Mouse (Mus musculus) spleen, adult 2 months (tissue): Measurements from ENCODE around the gene Tmem11. TPM values are rescaled to one million over a fixed set of nuclear protein-coding genes. Genes with fewer than 3 reads are reported as not detected.

Experiments
- DNase-seq, 2 experiments: peaks; one replicate each; pipeline versions ENCODE4 v3.0.0 to v3.0.0-alpha.2; 2012 to 2021; ENCODE audit warnings: low spot score in 2 of 2, low read depth in 1 of 2
- H3K27ac ChIP-seq: fragments of 200-500 bp; 2 replicates; pipeline ENCODE4 v1.5.1; 2012; ENCODE audit warnings: low read length, inconsistent platforms; ENCODE audit not compliant: insufficient read depth
- H3K27me3 ChIP-seq: fragments of 200-500 bp; 2 replicates; pipeline ENCODE4 v1.6.1; 2012; ENCODE audit warnings: mild to moderate bottlenecking, moderate library complexity, low read length, inconsistent platforms; ENCODE audit not compliant: control insufficient read depth, insufficient read depth
- H3K36me3 ChIP-seq: fragments of 200-500 bp; 2 replicates; pipeline ENCODE4 v1.6.1; 2012; ENCODE audit warnings: mild to moderate bottlenecking, low read length, inconsistent platforms; ENCODE audit not compliant: control insufficient read depth, insufficient read depth
- H3K4me1 ChIP-seq: fragments of 200-500 bp; 2 replicates; pipeline ENCODE4 v1.6.1; 2011; ENCODE audit warnings: inconsistent platforms; ENCODE audit not compliant: control insufficient read depth, insufficient read depth, insufficient read length
- H3K4me3 ChIP-seq: fragments of 200-500 bp; 2 replicates; pipeline ENCODE4 v1.5.1; 2011; ENCODE audit warnings: mild to moderate bottlenecking, inconsistent platforms; ENCODE audit not compliant: insufficient read depth, insufficient read length; ENCODE audit errors: extremely low read depth
- CTCF ChIP-seq: fragments of 200-500 bp; IDR thresholded peaks from 2 replicates; pipeline ENCODE4 v1.5.1; 2011; ENCODE audit warnings: mild to moderate bottlenecking, inconsistent platforms; ENCODE audit not compliant: insufficient read depth, insufficient read length, insufficient replicate concordance; ENCODE audit errors: extremely low read depth
- POLR2A ChIP-seq: fragments of 200-500 bp; IDR thresholded peaks from 2 replicates; pipeline ENCODE4 v1.6.1; 2011; ENCODE audit warnings: low read depth, low read length, inconsistent platforms
- WGBS: fragments of 180-500 bp; shearing (Covaris S2); methylation state at CpG from one replicate; pipeline ENCODE4 v1.1.7; 2018; 5-methylcytosine and 5-hydroxymethylcytosine counted together
- polyA plus RNA-seq: library from polyadenylated mRNA; depleted of rRNA; stranded (reverse); fragments of >200 nt; gene quantifications from 2 replicates; pipeline ENCODE4 v1.2.3, GENCODE M21; 2012; rRNA removed

Tmem11 gene
- polyA plus RNA-seq = 32.5 and 37.8 TPM in 2 replicates

DNA sequence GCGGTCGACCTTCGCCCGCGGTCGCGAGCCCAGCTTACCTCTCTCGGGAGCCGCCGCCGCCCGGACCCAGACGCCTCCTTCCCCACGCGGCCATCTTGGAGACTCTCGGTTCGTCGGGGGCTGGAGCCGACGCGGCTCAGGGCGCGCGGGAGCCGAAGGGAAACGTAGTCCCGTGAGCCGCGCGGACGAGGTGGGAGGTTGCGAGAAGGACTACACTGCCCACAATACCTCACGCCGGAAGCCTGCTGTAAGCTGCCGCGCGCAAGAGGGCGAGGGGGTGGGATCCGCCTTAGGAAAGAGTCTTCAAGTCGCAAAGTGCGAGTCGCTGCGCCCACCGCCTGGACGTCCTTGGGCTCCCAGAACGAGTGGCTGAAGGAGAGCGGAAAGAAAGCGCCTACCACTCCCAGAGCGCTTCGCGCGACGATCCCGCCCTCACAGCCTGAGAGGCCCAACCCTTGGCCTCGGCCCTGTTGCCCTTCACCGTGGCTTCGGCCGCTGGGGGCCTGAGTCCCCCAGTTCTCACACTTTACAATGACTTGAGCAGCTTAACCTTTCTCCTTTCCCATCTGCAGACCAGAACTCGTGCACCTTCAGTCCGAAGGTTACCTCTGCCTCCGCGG, at the start of gene Tmem11:
Gene Tmem11 (minus strand): TSS at position 598 of the 620 bp plus-strand sequence.
- no peaks in the 10 kb centered on the region for H3K36me3 ChIP-seq
- peak; percentile 90 to 93 for DNase-seq
- H3K27me3 ChIP-seq = no peaks in the 10 kb centered on the region
- peaks cover 4% of the 10 kb centered on the region; the same call in 1 of the 2 replicates for H3K4me1 ChIP-seq
- WGBS = under 1% methylated on average over 59 of the region's 62 CpGs
- H3K27ac ChIP-seq = peak within 1 kb of the TSS; percentile 77
- peak within 1 kb of the TSS; percentile 87 for H3K4me3 ChIP-seq
- peak; percentile 16 for TF ChIP-seq POLR2A
- 0 out of 2 replicates have a peak, but pooled peaks have one; percentile 2 for TF ChIP-seq CTCF

DNA sequence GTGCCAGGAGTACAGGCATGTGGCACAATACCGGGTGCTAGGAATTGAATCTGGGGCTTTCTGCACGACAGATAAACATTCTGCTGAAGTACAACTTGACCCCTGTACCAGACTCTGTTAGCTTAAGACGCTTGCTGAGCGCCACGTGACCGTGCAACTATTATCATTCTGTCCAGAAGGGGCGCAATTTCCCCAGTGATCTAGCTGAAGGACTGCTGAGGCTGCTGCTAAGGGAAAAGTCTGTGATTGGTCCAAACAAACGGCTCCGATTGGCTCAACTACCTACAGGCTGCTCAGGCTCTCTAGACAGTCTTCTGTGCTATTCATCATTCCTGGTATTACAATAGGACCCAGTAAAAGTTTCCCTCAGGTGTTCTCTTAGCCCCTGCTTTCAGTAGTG, 48.2 kb upstream of the Tmem11 start:
- peak; percentile 73; the same call in 1 of the 2 replicates for TF ChIP-seq CTCF
- TF ChIP-seq POLR2A = no peak
- 1% methylated on average over 9 of the region's 9 CpGs for WGBS
- Histone ChIP-seq H3K27me3 (no peaks in the 10 kb centered on the region), H3K27ac (no peak overlapping the region), H3K4me3 (no peak overlapping the region), H3K4me1 (peaks cover 8% of the 10 kb centered on the region; the same call in 1 of the 2 replicates), H3K36me3 (no peaks in the 10 kb centered on the region)
- DNase-seq = peak; percentile 79 to 87

DNA sequence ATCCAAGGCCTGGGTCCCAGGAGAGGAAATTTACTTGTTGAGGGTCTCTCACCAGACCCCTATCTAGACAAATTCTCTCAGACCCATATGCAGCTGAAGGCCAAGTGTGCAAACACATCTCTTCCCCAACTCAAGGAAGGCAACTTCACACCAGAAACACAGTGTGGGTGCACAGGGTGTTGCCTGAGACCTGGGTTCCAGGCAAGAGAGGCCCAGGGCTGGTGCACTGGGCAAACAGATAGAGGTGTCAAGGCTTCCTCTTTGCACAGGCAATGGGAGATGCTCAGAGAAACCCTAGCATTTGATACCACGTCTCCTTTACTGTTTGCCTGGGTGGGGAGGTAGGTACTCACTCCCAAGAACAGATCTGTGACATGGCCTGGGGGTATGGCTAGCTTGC, 45.9 kb upstream of the Tmem11 start:
- DNase-seq = no peak
- TF ChIP-seq POLR2A = no peak
- TF ChIP-seq CTCF = no peak
- no peak overlapping the region for H3K4me3 ChIP-seq
- H3K4me1 ChIP-seq = peaks cover 2% of the 10 kb centered on the region; the same call in 1 of the 2 replicates
- WGBS = 90% methylated on average over 1 of the region's 1 CpGs
- no peaks in the 10 kb centered on the region for H3K27me3 ChIP-seq
- no peaks in the 10 kb centered on the region; the same call in 1 of the 2 replicates for H3K36me3 ChIP-seq
- H3K27ac ChIP-seq = no peak overlapping the region

- Histone ChIP-seq H3K27me3 (no peaks in the 10 kb centered on the region), H3K4me3 (no peak overlapping the region), H3K27ac (no peak overlapping the region), H3K36me3 (no peaks in the 10 kb centered on the region; the same call in 1 of the 2 replicates), H3K4me1 (peaks cover 2% of the 10 kb centered on the region; the same call in 1 of the 2 replicates)
- TF ChIP-seq CTCF (no peak), POLR2A (no peak)
- DNase-seq = no peak
- WGBS = 79% methylated on average over 6 of the region's 6 CpGs
Observed at GRCm38 (mm10) chr11:60924498-60924897, 45.4 kb upstream of the Tmem11 start.

DNA sequence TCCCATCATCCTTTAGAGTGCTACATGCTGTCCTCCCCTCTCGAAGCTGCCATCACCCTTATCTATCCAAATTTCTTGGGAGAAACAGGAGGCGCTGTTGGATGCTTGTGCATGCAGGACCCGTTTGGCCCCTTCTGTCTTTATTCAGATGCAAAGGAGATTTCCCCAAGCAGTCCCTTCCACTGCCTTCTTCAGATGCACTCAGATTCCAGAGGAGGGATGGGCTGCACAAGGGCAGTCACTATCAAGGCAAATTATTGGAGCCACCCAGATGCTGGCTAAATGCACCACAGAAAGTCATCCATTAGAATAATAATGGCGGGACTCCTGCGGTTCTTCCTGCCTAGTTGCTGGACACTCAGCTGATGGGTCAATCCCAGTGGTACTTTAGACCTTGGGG, 43.9 kb upstream of the Tmem11 start:
- H3K4me3 ChIP-seq = no peak overlapping the region
- H3K4me1 ChIP-seq = peaks cover 2% of the 10 kb centered on the region; the same call in 1 of the 2 replicates
- TF ChIP-seq POLR2A (no peak), CTCF (no peak)
- 97% methylated on average over 5 of the region's 5 CpGs for WGBS
- H3K27me3 ChIP-seq = no peaks in the 10 kb centered on the region
- H3K36me3 ChIP-seq = no peaks in the 10 kb centered on the region; the same call in 1 of the 2 replicates
- no peak for DNase-seq
- no peak overlapping the region for H3K27ac ChIP-seq

- TF ChIP-seq POLR2A (no peak), CTCF (no peak)
- H3K4me3 ChIP-seq = no peak overlapping the region
- no peaks in the 10 kb centered on the region; the same call in 1 of the 2 replicates for H3K36me3 ChIP-seq
- WGBS = 82% methylated on average over 1 of the region's 1 CpGs
- no peak overlapping the region for H3K27ac ChIP-seq
- peaks cover 2% of the 10 kb centered on the region; the same call in 1 of the 2 replicates for H3K4me1 ChIP-seq
- no peaks in the 10 kb centered on the region for H3K27me3 ChIP-seq
- no peak for DNase-seq
Observed at GRCm38 (mm10) chr11:60922195-60922594, 43.1 kb upstream of the Tmem11 start.

DNA sequence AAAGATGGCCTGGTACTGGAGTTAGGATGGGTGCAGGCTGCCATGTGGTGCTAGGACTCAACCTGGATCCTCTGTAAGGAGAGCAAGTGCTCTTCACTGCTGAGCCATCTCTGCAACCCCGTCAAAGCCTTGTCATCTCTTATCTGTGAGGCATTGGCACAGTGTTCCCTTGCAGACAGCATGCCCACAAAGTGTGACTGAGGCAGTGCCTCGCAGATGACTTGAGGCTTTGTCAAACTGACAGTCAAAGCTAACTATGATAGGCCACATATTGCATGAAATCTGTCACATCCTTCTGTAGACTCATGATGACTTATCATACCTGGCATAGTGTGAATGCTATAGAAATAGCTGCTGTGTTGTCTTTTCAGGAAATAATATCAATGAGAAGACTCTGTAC, 40.9 kb upstream of the Tmem11 start:
- no peaks in the 10 kb centered on the region; the same call in 1 of the 2 replicates for H3K36me3 ChIP-seq
- DNase-seq = no peak
- H3K27me3 ChIP-seq = no peaks in the 10 kb centered on the region
- TF ChIP-seq POLR2A (no peak), CTCF (no peak)
- no peak overlapping the region for H3K4me3 ChIP-seq
- H3K27ac ChIP-seq = no peak overlapping the region
- WGBS = 82% methylated on average over 2 of the region's 2 CpGs
- H3K4me1 ChIP-seq = no peaks in the 10 kb centered on the region
